Mouse (Mus musculus): ENCODE data around the gene Srd5a1.

Gene Srd5a1

GRCm38 (mm10) chr13:69541209-69541608, 70.0 kb downstream of the Srd5a1 start:
- DNase-seq (ENCODE audit: low spot score): no peak

- no peak for DNase-seq (ENCODE audit: low spot score)
Observed at GRCm38 (mm10) chr13:69538327-69538726, 72.9 kb downstream of the Srd5a1 start.

GRCm38 (mm10) chr13:69537366-69537765, 73.9 kb downstream of the Srd5a1 start:
- no peak for DNase-seq (ENCODE audit: low spot score)

GRCm38 (mm10) chr13:69536021-69536420, 75.2 kb downstream of the Srd5a1 start:
- no peak for DNase-seq (ENCODE audit: low spot score)

- peak; percentile 92 for DNase-seq (ENCODE audit: low spot score)
Observed at GRCm38 (mm10) chr13:69534654-69535551, 76.3 kb downstream of the Srd5a1 start.

- DNase-seq (ENCODE audit: low spot score): no peak
Observed at GRCm38 (mm10) chr13:69534334-69534653, 76.9 kb downstream of the Srd5a1 start, which contains the start of gene Tent4a. Tent4a (minus strand) TSS chr13:69534617.

- DNase-seq (ENCODE audit: low spot score): no peak
Observed at GRCm38 (mm10) chr13:69533405-69534333, 77.6 kb downstream of the Srd5a1 start, which contains the start of gene Nsun2. Nsun2 (plus strand) TSS chr13:69533746.

GRCm38 (mm10) chr13:69532893-69533404, 78.3 kb downstream of the Srd5a1 start:
- no peak for DNase-seq (ENCODE audit: low spot score)

- DNase-seq (ENCODE audit: low spot score): no peak
Observed at GRCm38 (mm10) chr13:69532101-69532892, 78.9 kb downstream of the Srd5a1 start.

GRCm38 (mm10) chr13:69531431-69531830, 79.8 kb downstream of the Srd5a1 start:
- no peak for DNase-seq (ENCODE audit: low spot score)

- no peak for DNase-seq (ENCODE audit: low spot score)
Observed at GRCm38 (mm10) chr13:69530951-69531350, 80.3 kb downstream of the Srd5a1 start.

- DNase-seq (ENCODE audit: low spot score): no peak
Observed at GRCm38 (mm10) chr13:69530156-69530555, 81.1 kb downstream of the Srd5a1 start.

- no peak for DNase-seq (ENCODE audit: low spot score)
Observed at GRCm38 (mm10) chr13:69528531-69528930, 82.7 kb downstream of the Srd5a1 start.

- no peak for DNase-seq (ENCODE audit: low spot score)
Observed at GRCm38 (mm10) chr13:69525867-69526266, 85.4 kb downstream of the Srd5a1 start.

GRCm38 (mm10) chr13:69524158-69524530, 87.1 kb downstream of the Srd5a1 start:
- no peak for DNase-seq (ENCODE audit: low spot score)

Measured in layer of hippocampus, adult 9-10 months (tissue).